Mouse (Mus musculus) telencephalon, adult 2 months (tissue): ENCODE measurements around the gene Prkag3.

Experiments
- DNase-seq: peaks from one replicate; pipeline ENCODE4 v3.0.0-alpha.2; 2011; ENCODE audit warnings: low read depth, low spot score

Prkag3 gene

GRCm38 (mm10) chr1:74763081-74763480 is 14.1 kb upstream of the Prkag3 start:
- DNase-seq: peak; percentile 70

- DNase-seq: no peak
These were observed 10.8 kb upstream of the Prkag3 start for GRCm38 (mm10) chr1:74759773-74760172.

GRCm38 (mm10) chr1:74754175-74754785 is 5.3 kb upstream of the Prkag3 start:
- DNase-seq: no peak

- no peak for DNase-seq
These were observed 4.4 kb upstream of the Prkag3 start for GRCm38 (mm10) chr1:74753266-74753974.

GRCm38 (mm10) chr1:74752833-74753232 is 3.8 kb upstream of the Prkag3 start:
- no peak for DNase-seq

GRCm38 (mm10) chr1:74752150-74752549 is 3.1 kb upstream of the Prkag3 start:
- DNase-seq: no peak

- DNase-seq: no peak
These were observed 1.7 kb upstream of the Prkag3 start for GRCm38 (mm10) chr1:74750683-74751082.

GRCm38 (mm10) chr1:74749301-74749700 is 280 bp upstream of the Prkag3 start:
- DNase-seq: no peak

- no peak for DNase-seq
These were observed 1.7 kb downstream of the Prkag3 start for GRCm38 (mm10) chr1:74747335-74747734.

GRCm38 (mm10) chr1:74740846-74741245 is 8.2 kb downstream of the Prkag3 start:
- no peak for DNase-seq

GRCm38 (mm10) chr1:74737500-74737899 is 11.5 kb downstream of the Prkag3 start:
- DNase-seq: no peak

- no peak for DNase-seq
These were observed 12.0 kb downstream of the Prkag3 start for GRCm38 (mm10) chr1:74736977-74737376.

GRCm38 (mm10) chr1:74728446-74728845 is 20.6 kb downstream of the Prkag3 start:
- no peak for DNase-seq

- no peak for DNase-seq
These were observed 22.3 kb downstream of the Prkag3 start for GRCm38 (mm10) chr1:74726674-74727073.

GRCm38 (mm10) chr1:74726114-74726513 is 22.9 kb downstream of the Prkag3 start:
- no peak for DNase-seq

GRCm38 (mm10) chr1:74723748-74724147 is 25.3 kb downstream of the Prkag3 start:
- no peak for DNase-seq

GRCm38 (mm10) chr1:74721657-74722056 is 27.4 kb downstream of the Prkag3 start:
- no peak for DNase-seq

- no peak for DNase-seq
These were observed 29.7 kb downstream of the Prkag3 start for GRCm38 (mm10) chr1:74719281-74719680.

- DNase-seq: no peak
These were observed 30.9 kb downstream of the Prkag3 start for GRCm38 (mm10) chr1:74718113-74718512.

- no peak for DNase-seq
These were observed 33.1 kb downstream of the Prkag3 start for GRCm38 (mm10) chr1:74715886-74716285.

- no peak for DNase-seq
These were observed 33.6 kb downstream of the Prkag3 start for GRCm38 (mm10) chr1:74715468-74715867.

GRCm38 (mm10) chr1:74714967-74715366 is 34.1 kb downstream of the Prkag3 start:
- DNase-seq: no peak
